Mouse (Mus musculus): ENCODE results near the gene Mmp17. TPM values are rescaled to one million over a fixed set of nuclear protein-coding genes. Genes with fewer than 3 reads are reported as not detected.

The Mmp17 gene
- polyA plus RNA-seq, 1 experiment from 2014 or later, result 0.67 TPM

GRCm38 (mm10) chr5:129657931-129658330 is 74.0 kb downstream of the Mmp17 start:
- WGBS, result 93% methylated on average over 15 of the region's 15 CpGs
- no peak for ATAC-seq (replicated peaks; ENCODE audit: low FRiP score)
- no peaks in the 10 kb centered on the region for H3K27me3 ChIP-seq (replicated peaks; ENCODE audit: control insufficient read depth, insufficient read depth, low read length)
- no peak overlapping the region for H3K27ac ChIP-seq (ENCODE audit: low read depth, low read length)
- no peak overlapping the region for H3K9ac ChIP-seq (ENCODE audit: low read depth, low read length)
- no peaks in the 10 kb centered on the region for H3K4me1 ChIP-seq (replicated peaks; ENCODE audit: control insufficient read depth, insufficient read depth, low read length)
- no peaks in the 10 kb centered on the region for H3K9me3 ChIP-seq (ENCODE audit: control insufficient read depth, low read length)
- DNase-seq (ENCODE audit: low spot score), result no peak
- H3K4me2 ChIP-seq, result no peak overlapping the region
- no peak overlapping the region for H3K4me3 ChIP-seq (ENCODE audit: low read depth, low read length)
- H3K36me3 ChIP-seq (ENCODE audit: control insufficient read depth, insufficient read depth, low read length), result peaks cover 16% of the 10 kb centered on the region

Other genes with a start within 250 kb of the Mmp17 start
- 38.7 and 40.9 TPM in 2 replicates for gene Sfswap, start 82.9 kb upstream of the Mmp17 start, polyA plus RNA-seq (2014; fragmentation: Nextera tagmentation; extraction: Ambion mirVana)
- gene Zfp11, start 85.9 kb downstream of the Mmp17 start, polyA plus RNA-seq (2014; fragmentation: Nextera tagmentation; extraction: Ambion mirVana), result 3.2 and 3.7 TPM in 2 replicates
- not detected in 2 replicates for gene Sept14, start 124.3 kb downstream of the Mmp17 start, polyA plus RNA-seq (2014; fragmentation: Nextera tagmentation; extraction: Ambion mirVana)
- gene Mrps17, start 131.3 kb downstream of the Mmp17 start, polyA plus RNA-seq (2014; fragmentation: Nextera tagmentation; extraction: Ambion mirVana), result 209 and 221 TPM in 2 replicates
- gene Nipsnap2, start 140.9 kb downstream of the Mmp17 start, polyA plus RNA-seq (2014; fragmentation: Nextera tagmentation; extraction: Ambion mirVana), result 58.7 and 58.9 TPM in 2 replicates
- gene Psph, start 203.3 kb downstream of the Mmp17 start, polyA plus RNA-seq (2014; fragmentation: Nextera tagmentation; extraction: Ambion mirVana), result 120 and 129 TPM in 2 replicates

Measured in liver, embryonic 11.5 days (tissue).